Mouse (Mus musculus): ENCODE measurements around the gene Rad21l. TPM values are rescaled to one million over a fixed set of nuclear protein-coding genes. Genes with fewer than 3 reads are reported as not detected.
A peak's percentile ranks its signal among the peaks of the same experiment; 100 is the strongest.

The Rad21l gene
- polyA plus RNA-seq, 1 experiment = 0.13 TPM

DNA sequence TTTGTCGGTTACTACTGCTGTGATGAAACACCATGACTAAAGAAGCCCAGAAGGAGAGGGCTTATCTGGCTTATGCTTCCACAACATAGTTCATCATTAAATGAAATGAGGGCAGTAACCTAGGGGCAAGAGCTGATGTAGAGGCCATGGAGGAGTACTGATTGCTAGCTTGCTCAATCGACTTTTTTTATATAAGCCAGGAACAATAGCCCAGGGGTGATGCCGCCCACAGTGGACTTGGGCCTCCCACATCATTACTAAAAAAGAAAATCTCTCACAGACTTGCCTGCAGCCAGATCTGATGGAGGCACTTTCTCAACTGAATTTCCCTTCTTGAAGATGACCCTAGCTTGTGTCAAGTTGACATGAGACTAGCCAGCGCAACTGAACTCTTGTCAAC is 14.6 kb upstream of the Rad21l start:
- H3K4me1 ChIP-seq (ENCODE audit: control insufficient read depth, insufficient read depth, low read length) = no peaks in the 10 kb centered on the region

DNA sequence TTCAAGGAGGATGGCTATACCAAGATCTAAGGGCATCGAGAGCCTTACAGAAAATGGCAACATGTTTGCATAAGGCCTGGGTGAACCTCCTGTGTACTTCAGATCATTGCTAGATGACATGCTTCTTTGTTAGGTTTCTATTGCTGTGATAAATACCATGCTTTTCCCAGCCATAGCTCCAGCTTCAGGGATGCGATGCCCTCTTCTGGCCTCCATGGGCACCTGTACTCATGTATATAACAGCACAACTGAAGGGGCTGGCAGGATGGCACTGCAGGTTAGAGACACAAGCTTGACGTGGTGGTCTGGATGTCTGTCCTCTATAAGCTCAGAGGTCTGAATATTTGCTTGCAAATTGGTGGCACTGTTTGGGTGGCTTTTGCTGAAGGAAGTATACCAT is 14.0 kb upstream of the Rad21l start:
- Histone ChIP-seq H3K27ac (ENCODE audit: insufficient read depth, low read length) (no peak overlapping the region), H3K4me3 (replicated peaks; ENCODE audit: insufficient read depth, low read depth, low read length) (no peak overlapping the region), H3K27me3 (ENCODE audit: control insufficient read depth, insufficient read depth, low read length) (no peaks in the 10 kb centered on the region), H3K4me1 (ENCODE audit: control insufficient read depth, insufficient read depth, low read length) (no peaks in the 10 kb centered on the region)
- TF ChIP-seq POLR2A (IDR thresholded peaks at IDR 0.05; ENCODE audit: borderline replicate concordance, insufficient read depth, low read length) = no peak
- peak; percentile 75 for TF ChIP-seq CTCF (IDR thresholded peaks at IDR 0.05; ENCODE audit: borderline replicate concordance, insufficient read depth, low read depth, low read length)
- 34% methylated on average over 3 of the region's 3 CpGs for WGBS
- peak; percentile 37 to 42 for DNase-seq

More for the DNA sequence above, 14.6 kb upstream of the Rad21l start:
- no peak for DNase-seq
- no peak for TF ChIP-seq POLR2A (IDR thresholded peaks at IDR 0.05; ENCODE audit: borderline replicate concordance, insufficient read depth, low read length)
- TF ChIP-seq CTCF (IDR thresholded peaks at IDR 0.05; ENCODE audit: borderline replicate concordance, insufficient read depth, low read depth, low read length) = no peak
- Histone ChIP-seq H3K27ac (ENCODE audit: insufficient read depth, low read length) (no peak overlapping the region), H3K27me3 (ENCODE audit: control insufficient read depth, insufficient read depth, low read length) (no peaks in the 10 kb centered on the region), H3K4me3 (replicated peaks; ENCODE audit: insufficient read depth, low read depth, low read length) (no peak overlapping the region)
- 89% methylated on average over 4 of the region's 4 CpGs for WGBS

DNA sequence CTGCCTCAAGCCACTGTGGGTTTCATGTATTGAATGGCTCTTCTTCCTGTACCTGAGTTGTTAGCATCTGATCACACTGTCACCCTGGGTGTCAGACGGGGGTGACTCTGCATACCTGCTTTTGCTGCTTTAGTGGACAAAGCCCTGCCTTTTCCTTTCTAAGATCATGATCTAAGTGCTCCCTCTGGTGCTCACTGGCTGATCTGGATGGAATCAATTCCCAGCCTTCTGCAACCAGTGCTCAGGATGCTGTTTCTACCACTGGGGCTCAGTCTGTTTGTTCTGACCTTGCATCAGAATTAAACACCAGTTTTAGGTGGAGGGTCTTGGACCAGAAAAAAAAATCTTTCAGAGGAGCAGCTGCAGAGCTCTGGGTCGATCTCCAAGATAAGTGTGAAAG is 7.9 kb upstream of the Rad21l start:
- no peak for TF ChIP-seq POLR2A (IDR thresholded peaks at IDR 0.05; ENCODE audit: borderline replicate concordance, insufficient read depth, low read length)
- TF ChIP-seq CTCF (IDR thresholded peaks at IDR 0.05; ENCODE audit: borderline replicate concordance, insufficient read depth, low read depth, low read length) = peak; percentile 27; the same call in 1 of the 2 replicates
- H3K27me3 ChIP-seq (ENCODE audit: control insufficient read depth, insufficient read depth, low read length) = no peaks in the 10 kb centered on the region
- H3K27ac ChIP-seq (ENCODE audit: insufficient read depth, low read length) = no peak overlapping the region
- no peak overlapping the region for H3K4me3 ChIP-seq (replicated peaks; ENCODE audit: insufficient read depth, low read depth, low read length)
- WGBS = 41% methylated on average over 2 of the region's 2 CpGs
- no peaks in the 10 kb centered on the region for H3K4me1 ChIP-seq (ENCODE audit: control insufficient read depth, insufficient read depth, low read length)
- peak; percentile 29 to 30 for DNase-seq

DNA sequence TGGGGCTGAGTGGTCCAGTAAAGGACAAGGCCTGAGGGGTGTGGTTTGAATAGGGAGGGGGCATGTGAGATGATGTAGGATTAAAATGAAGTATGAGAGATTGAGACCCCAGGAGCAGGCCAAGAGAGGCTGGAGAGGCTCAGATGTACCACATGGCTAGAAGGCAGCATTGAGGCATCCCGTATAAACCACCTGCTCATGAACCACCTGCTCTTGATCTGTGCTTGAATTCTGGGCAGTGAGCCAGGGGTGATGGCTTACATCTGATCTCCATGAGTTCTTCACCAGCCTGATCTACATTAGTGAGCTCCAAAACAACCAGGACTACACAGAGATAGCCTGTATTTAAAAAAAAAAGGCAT is 2.6 kb upstream of the Rad21l start:
- no peaks in the 10 kb centered on the region for H3K27me3 ChIP-seq (ENCODE audit: control insufficient read depth, insufficient read depth, low read length)
- TF ChIP-seq CTCF (IDR thresholded peaks at IDR 0.05; ENCODE audit: borderline replicate concordance, insufficient read depth, low read depth, low read length) = no peak
- no peak for TF ChIP-seq POLR2A (IDR thresholded peaks at IDR 0.05; ENCODE audit: borderline replicate concordance, insufficient read depth, low read length)
- no peak overlapping the region for H3K4me3 ChIP-seq (replicated peaks; ENCODE audit: insufficient read depth, low read depth, low read length)
- H3K27ac ChIP-seq (ENCODE audit: insufficient read depth, low read length) = no peak overlapping the region
- 3% methylated on average over 1 of the region's 1 CpGs for whole genome bisulfite sequencing
- peak in 1 of 2 experiments; percentile 17 for DNase-seq
- H3K4me1 ChIP-seq (ENCODE audit: control insufficient read depth, insufficient read depth, low read length) = no peaks in the 10 kb centered on the region

DNA sequence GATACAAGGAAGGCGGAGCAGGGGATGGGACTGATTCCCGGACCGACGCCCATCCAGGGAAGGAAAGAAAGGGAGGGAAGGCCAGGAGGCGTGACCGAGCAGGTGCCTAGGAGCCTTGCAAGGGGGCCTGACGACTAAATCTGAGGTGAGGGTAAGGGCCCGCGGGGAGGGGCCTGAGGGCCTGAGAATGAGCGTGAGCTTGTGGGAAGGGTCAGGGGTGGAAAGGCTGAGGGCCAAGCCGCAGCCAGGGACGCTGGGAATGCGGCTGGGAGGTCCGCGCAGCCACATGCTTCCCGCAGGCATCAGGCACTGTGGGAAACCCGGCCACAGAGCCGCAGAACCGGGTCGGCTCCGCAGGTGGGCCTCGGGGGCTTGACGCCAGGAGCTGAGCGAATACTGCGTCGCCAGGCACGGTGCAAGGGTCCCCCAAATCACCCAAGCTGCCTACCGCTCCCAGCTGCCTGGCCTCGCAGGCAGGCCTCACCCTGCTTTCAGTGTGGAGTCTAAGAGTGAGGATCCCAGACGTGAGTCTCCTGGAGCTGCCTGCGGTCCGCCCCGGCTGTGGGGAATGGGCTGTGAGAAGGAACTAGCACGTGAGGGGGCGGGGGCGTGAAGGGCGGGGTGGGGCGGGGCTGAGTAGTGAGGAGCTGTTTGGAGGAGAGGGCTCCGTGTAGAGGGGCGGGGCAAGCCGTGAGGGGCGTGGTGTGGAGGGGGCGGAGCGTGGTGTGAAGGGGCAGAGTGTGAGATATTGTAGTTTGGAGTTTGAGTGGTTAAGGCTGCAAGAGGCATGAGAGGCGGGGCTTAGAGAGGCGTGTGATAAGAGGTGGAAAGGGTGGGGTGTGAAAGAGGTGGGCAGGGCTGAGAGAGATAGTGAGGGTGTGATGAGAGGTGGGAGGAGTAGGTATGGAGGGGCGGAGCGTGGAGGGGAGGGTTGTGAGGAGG is 2.0 kb upstream of the Rad21l start:
- no peak overlapping the region for H3K4me3 ChIP-seq (replicated peaks; ENCODE audit: insufficient read depth, low read depth, low read length)
- no peak for TF ChIP-seq POLR2A (IDR thresholded peaks at IDR 0.05; ENCODE audit: borderline replicate concordance, insufficient read depth, low read length)
- no peak for TF ChIP-seq CTCF (IDR thresholded peaks at IDR 0.05; ENCODE audit: borderline replicate concordance, insufficient read depth, low read depth, low read length)
- no peaks in the 10 kb centered on the region for H3K4me1 ChIP-seq (ENCODE audit: control insufficient read depth, insufficient read depth, low read length)
- no peak overlapping the region for H3K27ac ChIP-seq (ENCODE audit: insufficient read depth, low read length)
- 33% methylated on average over 48 of the region's 48 CpGs for WGBS
- H3K27me3 ChIP-seq (ENCODE audit: control insufficient read depth, insufficient read depth, low read length) = no peaks in the 10 kb centered on the region
- DNase-seq = no peak

DNA sequence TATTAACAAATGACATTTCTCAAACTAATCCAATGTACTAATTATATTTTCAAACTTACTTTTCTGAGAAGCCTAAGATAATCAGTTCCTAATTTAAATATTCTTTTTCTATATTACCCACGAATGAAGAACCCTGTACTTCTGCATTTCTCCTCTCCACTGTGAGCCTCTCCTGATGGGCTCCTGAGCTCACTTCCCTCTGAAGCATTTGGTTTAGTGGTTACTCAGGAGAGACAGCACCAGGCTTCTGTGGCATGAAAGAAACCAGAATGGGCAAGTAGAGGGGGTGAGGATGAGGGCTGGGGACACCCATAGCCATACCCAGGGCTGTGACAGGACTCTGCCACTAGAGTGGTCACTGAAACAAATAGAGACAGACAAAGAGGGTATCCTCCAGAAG is 16.3 kb downstream of the Rad21l start:
- no peak for TF ChIP-seq CTCF (IDR thresholded peaks at IDR 0.05; ENCODE audit: borderline replicate concordance, insufficient read depth, low read depth, low read length)
- TF ChIP-seq POLR2A (IDR thresholded peaks at IDR 0.05; ENCODE audit: borderline replicate concordance, insufficient read depth, low read length) = no peak
- H3K4me1 ChIP-seq (ENCODE audit: control insufficient read depth, insufficient read depth, low read length) = no peaks in the 10 kb centered on the region
- H3K27me3 ChIP-seq (ENCODE audit: control insufficient read depth, insufficient read depth, low read length) = no peaks in the 10 kb centered on the region
- H3K4me3 ChIP-seq (replicated peaks; ENCODE audit: insufficient read depth, low read depth, low read length) = no peak overlapping the region
- WGBS = 77% methylated on average over 1 of the region's 1 CpGs
- H3K27ac ChIP-seq (ENCODE audit: insufficient read depth, low read length) = no peak overlapping the region
- DNase-seq = no peak

- Histone ChIP-seq H3K27ac (ENCODE audit: insufficient read depth, low read length) (no peak overlapping the region), H3K27me3 (ENCODE audit: control insufficient read depth, insufficient read depth, low read length) (no peaks in the 10 kb centered on the region), H3K4me1 (ENCODE audit: control insufficient read depth, insufficient read depth, low read length) (no peaks in the 10 kb centered on the region), H3K4me3 (replicated peaks; ENCODE audit: insufficient read depth, low read depth, low read length) (no peak overlapping the region)
- DNase-seq = no peak
- TF ChIP-seq CTCF (IDR thresholded peaks at IDR 0.05; ENCODE audit: borderline replicate concordance, insufficient read depth, low read depth, low read length) (no peak), POLR2A (IDR thresholded peaks at IDR 0.05; ENCODE audit: borderline replicate concordance, insufficient read depth, low read length) (no peak)
- 80% methylated on average over 2 of the region's 2 CpGs for WGBS
These were observed 32.3 kb downstream of the Rad21l start for GRCm38 (mm10) chr2:151636015-151636402.
